Mouse (Mus musculus) neural tube, embryonic 10.5 days (tissue): ENCODE data around the gene 1700003E16Rik.

ENCODE experiments used
- DNase-seq: peaks from one replicate; pipeline ENCODE4 v3.0.0-alpha.2; 2017; ENCODE audit warnings: low spot score; ENCODE audit errors: extremely low spot score

The 1700003E16Rik gene

GRCm38 (mm10) chr6:83125331-83125730, 30.9 kb upstream of the 1700003E16Rik start, which contains the start of gene Ino80b:
Gene Ino80b (minus strand): TSS chr6:83125431.
- DNase-seq = no peak

- no peak for DNase-seq
Observed at GRCm38 (mm10) chr6:83127419-83127818, 28.8 kb upstream of the 1700003E16Rik start.

- no peak for DNase-seq
Observed at GRCm38 (mm10) chr6:83131469-83132034, 24.7 kb upstream of the 1700003E16Rik start.

GRCm38 (mm10) chr6:83132176-83132919, 23.9 kb upstream of the 1700003E16Rik start:
- no peak for DNase-seq

- no peak for DNase-seq
Observed at GRCm38 (mm10) chr6:83134226-83134625, 22.0 kb upstream of the 1700003E16Rik start.

GRCm38 (mm10) chr6:83134951-83135513, 21.2 kb upstream of the 1700003E16Rik start, which contains the start of gene Rtkn:
Gene Rtkn (plus strand): TSS chr6:83135463.
- DNase-seq = no peak

- peak; percentile 41 for DNase-seq
Observed at GRCm38 (mm10) chr6:83135571-83136161, 20.5 kb upstream of the 1700003E16Rik start.

- DNase-seq = no peak
Observed at GRCm38 (mm10) chr6:83136291-83136880, 19.8 kb upstream of the 1700003E16Rik start.

- DNase-seq = peak; percentile 89
Observed at GRCm38 (mm10) chr6:83136881-83137575, 19.2 kb upstream of the 1700003E16Rik start.

GRCm38 (mm10) chr6:83137576-83137950, 18.6 kb upstream of the 1700003E16Rik start:
- peak; percentile 91 for DNase-seq

GRCm38 (mm10) chr6:83138056-83138455, 18.1 kb upstream of the 1700003E16Rik start:
- peak; percentile 75 for DNase-seq

GRCm38 (mm10) chr6:83140044-83140443, 16.2 kb upstream of the 1700003E16Rik start:
- no peak for DNase-seq

GRCm38 (mm10) chr6:83141636-83142035, 14.6 kb upstream of the 1700003E16Rik start:
- DNase-seq = no peak

- peak; percentile 37 for DNase-seq
Observed at GRCm38 (mm10) chr6:83142211-83142731, 13.9 kb upstream of the 1700003E16Rik start.

GRCm38 (mm10) chr6:83142886-83143285, 13.3 kb upstream of the 1700003E16Rik start:
- no peak for DNase-seq

- DNase-seq = no peak
Observed at GRCm38 (mm10) chr6:83145209-83145608, 11.0 kb upstream of the 1700003E16Rik start.

- no peak for DNase-seq
Observed at GRCm38 (mm10) chr6:83145805-83146204, 10.4 kb upstream of the 1700003E16Rik start.

- no peak for DNase-seq
Observed at GRCm38 (mm10) chr6:83147280-83147679, 8.9 kb upstream of the 1700003E16Rik start.

GRCm38 (mm10) chr6:83151721-83152120, 4.5 kb upstream of the 1700003E16Rik start:
- no peak for DNase-seq

GRCm38 (mm10) chr6:83153038-83153437, 3.2 kb upstream of the 1700003E16Rik start:
- DNase-seq = no peak

- no peak for DNase-seq
Observed at GRCm38 (mm10) chr6:83153485-83153884, 2.7 kb upstream of the 1700003E16Rik start.
